Mouse (Mus musculus): ENCODE measurements around the gene Imp3. TPM values are rescaled to one million over a fixed set of nuclear protein-coding genes. Genes with fewer than 3 reads are reported as not detected.

Imp3 gene
- total and polyA plus RNA-seq, 3 experiments: 154 to 160 TPM; not detected in 1

- Histone ChIP-seq H3K27ac (ENCODE audit: control insufficient read depth, low read depth, low read length) (no peak overlapping the region; the same call in 1 of the 2 replicates), H3K4me1 (ENCODE audit: control insufficient read depth in 1 of 2, insufficient read depth in 2 of 2, low read length in 2 of 2) (peaks cover 5 to 30% of the 10 kb centered on the region in 2 experiments; a peak in 3 of 4 replicates), H3K79me2 (ENCODE audit: control insufficient read depth, insufficient read depth, low read length, poor library complexity) (no peaks in the 10 kb centered on the region; the same call in 1 of the 2 replicates), H3K36me3 (ENCODE audit: control insufficient read depth in 1 of 2, insufficient read depth in 2 of 2, low read length in 2 of 2) (peaks cover 0 to 8% of the 10 kb centered on the region in 2 experiments; a peak in 2 of 4 replicates), H3K9ac (ENCODE audit: control insufficient read depth, low read depth, low read length, poor library complexity, severe bottlenecking) (no peak overlapping the region), H3K4me3 (ENCODE audit: control insufficient read depth in 1 of 2, insufficient read depth in 1 of 2, low read depth in 2 of 2, low read length in 2 of 2) (peak overlapping the region in 1 of 2 experiments; percentile 19; a peak in 1 of 4 replicates), H3K9me3 (replicated peaks; ENCODE audit: insufficient read depth, low read length) (no peaks in the 10 kb centered on the region), H3K27me3 (ENCODE audit: control insufficient read depth in 1 of 2, insufficient read depth in 2 of 2, low read length in 2 of 2) (no peaks in the 10 kb centered on the region)
- no peak for DNase-seq (ENCODE audit: low read depth, low spot score)
- TF ChIP-seq BHLHE40 (IDR thresholded peaks at IDR 0.05; ENCODE audit: borderline replicate concordance, low read depth, low read length): no peak
- TF ChIP-seq TBP (IDR thresholded peaks at IDR 0.05; ENCODE audit: low read depth, low read length): no peak
- TF ChIP-seq MAX (IDR thresholded peaks at IDR 0.05; ENCODE audit: low read length): no peak
Measured at GRCm38 (mm10) chr9:56925291-56926024, 11.8 kb upstream of the Imp3 start.

- TF ChIP-seq EP300 (IDR thresholded peaks at IDR 0.05; ENCODE audit: low read depth in 1 of 2, low read length in 2 of 2) (no peak), MAZ (IDR thresholded peaks at IDR 0.05; ENCODE audit: low read depth, low read length) (no peak), MAFK (IDR thresholded peaks at IDR 0.05; ENCODE audit: borderline replicate concordance, low read depth, low read length) (no peak), NRF1 (IDR thresholded peaks at IDR 0.05; ENCODE audit: insufficient read depth, low read depth, low read length, poor library complexity, severe bottlenecking) (no peak), CHD1 (IDR thresholded peaks at IDR 0.05; ENCODE audit: low read depth, low read length) (no peak), POLR2AphosphoS2 (IDR thresholded peaks at IDR 0.05; ENCODE audit: low read length) (no peak), MAX (IDR thresholded peaks at IDR 0.05; ENCODE audit: low read length) (no peak)
- Histone ChIP-seq H3K27ac (ENCODE audit: control insufficient read depth, low read depth, low read length) (no peak overlapping the region), H3K27me3 (ENCODE audit: control insufficient read depth in 1 of 2, insufficient read depth in 2 of 2, low read length in 2 of 2) (no peaks in the 10 kb centered on the region), H3K36me3 (ENCODE audit: control insufficient read depth in 1 of 2, insufficient read depth in 2 of 2, low read length in 2 of 2) (peaks cover 0 to 8% of the 10 kb centered on the region in 2 experiments; a peak in 2 of 4 replicates), H3K4me3 (ENCODE audit: control insufficient read depth in 1 of 2, insufficient read depth in 1 of 2, low read depth in 2 of 2, low read length in 2 of 2) (no peak overlapping the region), H3K9me3 (replicated peaks; ENCODE audit: insufficient read depth, low read length) (no peaks in the 10 kb centered on the region), H3K9ac (ENCODE audit: control insufficient read depth, low read depth, low read length, poor library complexity, severe bottlenecking) (no peak overlapping the region), H3K4me1 (ENCODE audit: control insufficient read depth in 1 of 2, insufficient read depth in 2 of 2, low read length in 2 of 2) (peaks cover 5 to 30% of the 10 kb centered on the region in 2 experiments; a peak in 3 of 4 replicates), H3K79me2 (ENCODE audit: control insufficient read depth, insufficient read depth, low read length, poor library complexity) (no peaks in the 10 kb centered on the region; the same call in 1 of the 2 replicates)
- DNase-seq (ENCODE audit: low read depth, low spot score): no peak
Measured at GRCm38 (mm10) chr9:56926025-56926360, 11.3 kb upstream of the Imp3 start.

- Histone ChIP-seq H3K27ac (ENCODE audit: control insufficient read depth, low read depth, low read length) (no peak overlapping the region), H3K79me2 (ENCODE audit: control insufficient read depth, insufficient read depth, low read length, poor library complexity) (no peaks in the 10 kb centered on the region; the same call in 1 of the 2 replicates), H3K9me3 (replicated peaks; ENCODE audit: insufficient read depth, low read length) (no peaks in the 10 kb centered on the region), H3K4me3 (ENCODE audit: control insufficient read depth in 1 of 2, insufficient read depth in 1 of 2, low read depth in 2 of 2, low read length in 2 of 2) (no peak overlapping the region), H3K9ac (ENCODE audit: control insufficient read depth, low read depth, low read length, poor library complexity, severe bottlenecking) (no peak overlapping the region), H3K27me3 (ENCODE audit: control insufficient read depth in 1 of 2, insufficient read depth in 2 of 2, low read length in 2 of 2) (no peaks in the 10 kb centered on the region), H3K4me1 (ENCODE audit: control insufficient read depth in 1 of 2, insufficient read depth in 2 of 2, low read length in 2 of 2) (peaks cover 5 to 30% of the 10 kb centered on the region in 2 experiments; a peak in 3 of 4 replicates), H3K36me3 (ENCODE audit: control insufficient read depth in 1 of 2, insufficient read depth in 2 of 2, low read length in 2 of 2) (peaks cover 0 to 8% of the 10 kb centered on the region in 2 experiments; a peak in 2 of 4 replicates)
- TF ChIP-seq MYC (IDR thresholded peaks at IDR 0.05; ENCODE audit: low read depth, low read length) (no peak), NELFE (IDR thresholded peaks at IDR 0.05; ENCODE audit: low read depth, low read length) (no peak), POLR2AphosphoS5 (IDR thresholded peaks at IDR 0.05; ENCODE audit: borderline replicate concordance, low read depth, low read length) (no peak), BHLHE40 (IDR thresholded peaks at IDR 0.05; ENCODE audit: borderline replicate concordance, low read depth, low read length) (no peak), SMC3 (IDR thresholded peaks at IDR 0.05; ENCODE audit: low read depth, low read length) (no peak), POLR2AphosphoS2 (IDR thresholded peaks at IDR 0.05; ENCODE audit: low read length) (no peak), SIN3A (IDR thresholded peaks at IDR 0.05; ENCODE audit: low read length) (no peak), JUND (IDR thresholded peaks at IDR 0.05; ENCODE audit: low read depth, low read length) (no peak), UBTF (IDR thresholded peaks at IDR 0.05; ENCODE audit: borderline replicate concordance, insufficient read depth, low read depth, low read length) (no peak), POLR2A (IDR thresholded peaks at IDR 0.05; ENCODE audit: control insufficient read depth in 1 of 2, insufficient read depth in 1 of 2, low read depth in 1 of 2, low read length in 2 of 2, poor library complexity in 1 of 2) (no peak)
- DNase-seq (ENCODE audit: low read depth, low spot score): no peak
Measured at GRCm38 (mm10) chr9:56926387-56926786, 10.9 kb upstream of the Imp3 start.
